Mouse (Mus musculus): ENCODE results near the gene Ccdc12.
A peak's percentile ranks its signal among the peaks of the same experiment; 100 is the strongest.

Ccdc12 gene

DNA sequence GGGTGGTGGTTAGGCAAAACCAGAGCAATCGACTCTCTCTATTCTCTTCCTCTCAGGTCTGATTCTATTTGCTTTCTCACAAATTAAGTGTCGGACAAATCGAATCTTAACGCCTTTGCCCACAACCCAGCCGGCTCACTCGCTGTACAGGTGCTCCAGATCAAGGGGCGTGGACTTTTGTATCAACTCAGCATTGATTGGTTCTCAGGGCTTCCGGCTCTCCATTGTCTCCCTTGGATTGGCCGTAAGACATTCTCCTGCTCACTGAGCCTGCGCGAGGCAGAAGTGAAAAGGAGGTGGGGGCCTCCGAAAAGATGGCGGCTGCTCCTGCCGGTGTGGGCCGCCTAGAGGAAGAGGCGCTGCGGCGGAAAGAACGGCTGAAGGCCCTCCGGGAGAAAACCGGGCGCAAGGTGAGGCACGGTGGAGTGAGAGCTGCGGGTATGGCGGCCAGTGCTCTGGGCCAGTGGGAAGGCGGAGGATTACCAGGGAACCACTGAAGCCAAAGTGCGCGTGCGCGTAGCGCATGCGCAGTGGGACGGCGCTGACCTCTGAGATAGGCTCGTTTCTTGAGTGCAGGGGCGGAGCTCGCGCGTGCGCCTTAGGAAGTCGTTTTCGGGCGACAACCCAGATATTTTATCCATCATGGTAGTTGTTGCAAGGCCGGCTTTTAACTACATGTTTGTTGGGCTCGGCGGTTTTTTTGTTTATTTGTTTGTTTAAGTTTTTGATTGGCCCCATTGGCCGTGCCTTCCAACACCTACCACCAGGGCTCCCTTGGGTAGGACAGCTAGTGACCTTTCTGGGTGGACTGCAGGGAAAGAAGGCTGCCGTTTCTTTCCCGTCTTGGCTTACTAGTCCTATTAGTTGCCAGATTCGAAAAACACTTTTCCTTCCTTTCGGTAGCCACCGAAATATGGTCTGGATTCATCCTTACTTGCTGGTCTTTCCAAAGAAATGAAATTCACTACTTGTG is at the start of gene Ccdc12:
Gene Ccdc12 (plus strand): TSS at position 255 of the 973 bp plus-strand sequence.
- peak; percentile 90 for ATAC-seq (ENCODE audit: low TSS enrichment)

DNA sequence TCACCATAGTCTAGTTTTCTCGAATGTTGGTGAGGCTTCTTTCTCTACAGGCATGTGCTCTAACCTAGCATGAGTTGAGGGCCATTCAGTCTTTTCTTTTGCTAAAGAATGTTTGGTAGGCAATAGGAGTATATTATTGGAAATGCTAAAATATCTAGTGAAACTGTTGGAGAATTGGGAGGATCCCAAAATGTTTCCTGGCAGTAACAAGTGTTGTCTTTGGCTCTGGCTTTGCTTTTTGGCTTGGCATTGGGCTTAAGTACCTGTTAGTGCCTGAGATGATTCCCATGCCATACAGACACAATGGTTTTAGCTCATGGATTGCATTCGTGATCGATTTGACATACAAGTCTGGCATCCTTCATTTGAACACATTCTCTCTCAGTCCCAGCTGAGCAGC is 44.8 kb upstream of the Ccdc12 start:
- no peak for ATAC-seq (ENCODE audit: low TSS enrichment)

DNA sequence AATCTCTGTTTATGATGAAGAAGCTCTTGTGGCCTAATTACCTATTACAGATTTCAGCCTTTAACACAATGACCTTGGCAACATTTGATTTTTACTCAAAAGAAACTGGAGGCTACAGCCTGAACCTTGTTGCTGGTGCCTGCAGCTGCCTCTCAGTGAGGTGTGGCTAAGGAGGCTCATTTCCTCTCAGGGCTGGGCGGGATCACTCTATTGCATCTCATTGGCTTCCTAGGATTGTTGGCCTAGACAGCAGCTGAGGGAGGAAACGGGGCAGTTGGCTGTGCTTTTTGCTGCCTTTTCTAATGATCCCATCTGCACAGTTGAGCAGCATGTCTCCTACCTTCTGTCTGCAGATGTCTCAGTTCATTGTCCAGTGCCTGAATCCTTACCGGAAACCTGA is 39.2 kb upstream of the Ccdc12 start:
- ATAC-seq (ENCODE audit: low TSS enrichment): no peak

DNA sequence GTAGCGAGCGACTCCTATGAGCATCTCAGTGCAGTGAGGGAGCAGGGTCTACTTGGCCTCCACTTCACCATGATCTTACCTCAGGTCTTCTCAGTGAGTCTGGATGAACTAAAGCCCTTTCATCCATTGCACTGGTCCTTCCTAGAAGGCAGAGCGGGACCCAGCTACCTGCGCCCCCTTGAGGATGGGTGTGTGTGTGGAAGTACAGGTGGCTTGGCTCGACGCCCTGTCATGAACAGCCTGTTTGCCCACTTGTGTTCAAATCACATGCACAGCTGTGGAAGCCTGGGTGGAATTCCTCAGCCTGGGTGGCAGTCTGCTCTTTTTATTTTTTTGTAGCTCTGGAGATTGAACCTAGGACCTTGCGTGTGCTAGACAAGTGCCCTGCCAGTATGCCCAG is 36.1 kb upstream of the Ccdc12 start:
- no peak for ATAC-seq (ENCODE audit: low TSS enrichment)

DNA sequence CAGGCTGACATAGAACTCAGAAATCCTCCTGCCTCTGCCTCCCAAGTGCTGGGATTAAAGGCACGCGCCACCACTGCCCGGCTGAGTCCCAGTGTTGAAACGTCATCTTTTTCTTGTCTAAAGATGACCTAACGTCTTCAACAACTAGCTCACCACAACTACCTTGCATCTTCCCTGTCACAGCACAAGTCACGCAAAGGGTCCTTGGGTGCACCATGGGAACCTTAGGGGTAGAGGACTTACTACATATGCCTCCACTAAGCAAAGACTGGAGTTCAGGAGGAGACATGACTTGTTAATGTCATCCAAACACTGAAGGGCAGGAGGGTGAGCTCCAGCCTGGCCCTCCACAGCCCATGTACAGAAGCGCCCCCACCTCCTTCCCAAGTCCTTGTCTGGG is 35.6 kb upstream of the Ccdc12 start:
- ATAC-seq (ENCODE audit: low TSS enrichment): no peak

DNA sequence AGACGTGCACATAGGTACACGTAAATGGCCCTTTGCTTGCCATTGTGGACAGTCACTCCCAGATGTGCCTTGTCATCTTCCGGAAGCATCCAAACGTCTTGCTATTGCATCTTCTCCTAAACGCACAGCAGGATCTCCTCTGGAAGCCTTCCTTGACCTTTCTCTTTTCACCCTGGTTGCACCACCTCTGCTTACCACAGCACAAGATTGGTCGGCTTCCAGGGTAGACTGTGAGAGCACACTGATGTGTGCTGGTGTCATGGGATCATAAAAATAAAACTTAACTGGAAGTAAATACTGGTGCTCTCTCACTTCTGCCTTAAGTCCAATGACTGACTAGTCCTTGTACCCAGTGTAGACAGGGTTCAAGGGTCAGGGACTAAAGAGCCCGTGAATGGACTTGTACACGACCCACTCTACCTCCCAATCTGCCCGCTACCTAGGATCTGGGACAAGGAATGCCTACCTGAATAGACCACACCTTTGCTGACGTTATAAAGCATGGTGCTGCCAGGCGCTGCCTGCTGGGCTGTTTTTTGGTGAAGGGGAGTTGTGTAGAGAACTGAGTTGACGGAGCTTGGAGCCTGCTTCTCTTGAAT is 33.6 kb upstream of the Ccdc12 start:
- no peak for ATAC-seq (ENCODE audit: low TSS enrichment)

DNA sequence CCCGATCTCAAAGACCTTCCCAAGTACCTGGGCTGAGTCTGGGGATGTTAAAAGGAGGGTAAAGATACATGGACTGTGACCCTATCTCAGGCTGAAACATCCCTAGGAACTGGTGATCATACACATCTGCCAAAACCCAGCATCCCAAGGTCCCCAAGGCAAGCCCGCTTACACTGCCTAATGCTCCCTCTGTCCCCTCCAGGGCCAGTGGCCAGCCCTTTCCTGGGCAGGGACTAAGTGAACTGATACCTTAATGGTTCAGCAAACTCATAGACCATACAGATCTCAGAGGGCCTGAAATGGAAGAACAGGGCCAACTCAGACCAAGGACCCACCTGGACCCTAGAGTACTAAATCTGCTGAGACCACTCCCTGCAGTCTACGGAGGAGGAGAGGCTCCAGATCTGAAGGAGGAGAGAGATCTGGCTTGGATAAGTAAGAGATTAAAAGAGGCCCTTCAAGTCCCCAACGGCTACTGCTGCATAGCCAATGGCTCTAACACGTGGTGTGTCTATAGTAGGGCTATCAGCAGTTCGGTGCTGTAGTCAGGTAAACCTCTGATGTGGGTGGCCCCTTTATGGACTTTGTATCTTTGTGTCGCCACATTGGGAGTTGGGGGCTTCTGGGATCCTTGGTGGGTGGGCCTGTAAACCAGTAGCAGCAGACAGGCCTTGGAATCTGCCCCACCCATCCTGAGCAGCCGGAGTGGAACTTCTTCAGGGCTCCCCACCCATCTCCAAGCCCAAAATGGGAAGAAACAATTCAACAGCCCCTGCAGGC is 32.7 kb upstream of the Ccdc12 start:
- ATAC-seq (ENCODE audit: low TSS enrichment): no peak

DNA sequence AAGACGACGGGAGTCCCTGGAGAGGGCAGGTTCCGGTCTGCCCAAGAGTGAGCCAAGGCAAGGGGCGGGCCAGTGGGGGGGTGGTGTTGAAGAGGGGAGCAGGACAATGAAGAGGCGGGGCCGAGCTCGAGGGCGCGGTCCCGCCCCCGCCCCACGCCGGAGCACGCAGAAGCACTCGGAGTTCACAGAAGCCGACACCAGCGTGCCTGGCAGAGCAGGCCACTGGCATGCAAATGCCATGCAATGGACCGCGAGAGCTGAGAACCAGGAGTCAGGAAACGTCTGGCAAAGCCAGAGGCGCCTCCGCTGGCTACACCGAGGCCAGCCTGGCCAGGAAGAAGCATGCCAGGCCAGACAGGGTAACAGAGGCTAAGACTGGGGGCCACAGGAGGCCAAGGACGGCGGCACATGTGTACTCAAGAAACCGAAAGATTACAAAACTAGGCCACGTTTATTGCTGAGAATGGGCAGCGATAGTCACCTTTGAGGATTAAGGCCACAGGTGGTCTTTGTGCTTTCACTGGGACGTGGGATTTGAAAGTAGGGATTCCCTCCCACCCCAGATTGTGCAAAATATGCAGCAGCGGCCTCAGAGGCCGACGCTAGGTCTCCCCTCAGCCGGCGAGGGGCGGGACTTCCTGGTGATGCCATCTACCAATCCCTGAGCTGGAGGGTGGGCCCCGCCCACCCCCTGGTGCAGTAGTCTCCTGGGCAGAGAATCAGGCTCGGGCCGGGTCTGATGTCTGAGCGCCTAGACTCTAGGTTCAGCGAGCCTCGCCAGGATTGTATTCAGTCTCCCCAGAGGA is 31.7 kb upstream of the Ccdc12 start, which contains the start of gene Nradd:
Gene Nradd (minus strand): TSS at position 92 of the 806 bp plus-strand sequence.
- ATAC-seq (ENCODE audit: low TSS enrichment): peak; percentile 90

DNA sequence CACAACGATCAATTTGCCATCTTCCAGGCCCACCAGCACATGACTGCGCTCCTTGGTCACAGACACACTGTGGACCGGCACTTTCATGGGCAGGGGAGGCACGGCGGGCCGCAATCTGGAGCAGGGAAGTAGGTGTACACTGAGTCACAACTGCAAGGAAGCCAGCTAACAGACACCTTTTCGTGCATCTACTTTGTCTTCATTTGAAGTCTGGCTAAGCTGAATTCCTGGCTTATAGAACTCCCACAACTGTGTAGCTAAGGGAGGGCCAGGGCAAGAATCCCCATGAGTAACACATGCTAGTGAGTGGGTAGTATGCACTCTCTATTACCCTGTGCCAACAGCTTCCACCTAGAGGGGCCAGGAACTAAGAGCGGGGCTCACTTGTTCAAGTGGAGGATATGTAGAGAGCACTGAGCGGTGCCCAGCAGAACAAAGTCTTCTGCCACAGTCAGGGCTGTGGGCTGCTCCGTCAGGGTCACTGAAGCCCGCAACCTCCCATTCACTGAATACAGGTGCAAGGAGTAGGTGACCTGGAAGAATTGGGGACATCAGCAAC is 30.9 kb upstream of the Ccdc12 start:
- ATAC-seq (ENCODE audit: low TSS enrichment): peak; percentile 39

DNA sequence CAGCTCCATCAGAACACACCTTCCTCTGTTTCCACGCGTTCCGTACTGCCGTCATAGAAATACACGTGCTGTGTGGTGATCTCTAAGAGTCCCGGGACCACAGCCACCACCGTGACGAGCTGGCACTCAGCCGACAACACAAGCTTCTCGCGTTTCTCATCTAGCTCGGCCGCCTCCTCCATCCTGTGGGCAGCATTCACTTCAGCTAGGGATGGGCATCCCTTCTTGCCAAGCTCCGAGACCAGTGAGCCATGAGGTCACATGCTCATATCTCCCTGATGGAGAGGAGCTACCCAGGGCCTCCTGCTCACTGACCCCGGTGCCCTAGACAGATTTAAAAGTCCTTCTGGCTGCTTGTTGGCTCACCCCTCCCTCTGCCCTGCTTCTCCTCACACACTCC is 26.1 kb upstream of the Ccdc12 start:
- no peak for ATAC-seq (ENCODE audit: low TSS enrichment)

DNA sequence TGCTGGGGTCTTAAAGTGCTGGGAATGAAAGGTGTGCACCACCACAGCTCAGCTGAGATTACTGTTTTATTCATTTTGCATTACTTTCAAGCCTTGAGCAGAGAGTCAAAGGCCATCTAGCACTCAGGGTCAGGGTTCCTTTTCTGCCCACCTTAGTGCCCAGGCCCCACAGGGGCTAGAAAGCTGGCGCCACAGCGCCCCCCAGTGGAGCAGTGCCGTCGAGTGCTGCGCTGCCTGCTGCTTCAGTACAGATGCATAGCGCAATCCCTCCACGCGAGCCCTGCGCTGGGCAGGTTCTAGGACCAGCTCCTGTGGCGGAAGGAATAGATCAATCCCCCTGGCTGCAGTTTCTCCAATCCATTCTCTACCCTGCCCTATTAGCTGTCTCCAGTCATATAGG is 25.1 kb upstream of the Ccdc12 start:
- ATAC-seq (ENCODE audit: low TSS enrichment): 0 out of 2 replicates have a peak, but pooled peaks have one; percentile 40

DNA sequence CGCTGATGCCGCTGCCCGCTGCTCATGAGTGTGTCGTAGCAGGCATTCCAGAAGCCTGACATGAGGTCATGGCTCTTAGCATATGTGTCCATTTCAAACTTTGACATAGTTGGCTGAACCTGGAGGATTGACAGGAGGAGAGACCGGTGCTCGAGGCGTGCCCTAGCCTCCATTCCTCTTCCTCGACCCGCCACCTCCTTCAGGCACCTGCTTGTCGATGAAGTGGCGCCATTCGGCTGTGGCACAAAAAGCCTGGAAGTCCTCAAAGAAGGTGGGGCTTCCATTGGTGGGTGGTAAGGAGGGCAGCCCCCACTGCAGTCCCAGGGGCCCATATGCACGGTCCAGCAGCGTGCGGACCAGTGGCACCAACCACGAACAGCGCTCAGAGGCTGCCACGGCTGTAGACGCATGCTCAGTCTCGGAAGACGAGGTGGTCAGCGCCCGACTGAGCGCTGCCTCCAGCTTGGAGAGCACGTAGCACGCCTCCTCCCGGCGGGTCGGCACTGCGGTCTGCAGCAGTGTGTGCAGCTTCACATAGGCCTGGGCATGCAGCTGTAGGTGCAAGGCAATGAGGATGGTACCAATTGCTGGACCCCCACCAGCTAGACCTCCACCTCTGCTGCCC is 24.5 kb upstream of the Ccdc12 start:
- no peak for ATAC-seq (ENCODE audit: low TSS enrichment)

DNA sequence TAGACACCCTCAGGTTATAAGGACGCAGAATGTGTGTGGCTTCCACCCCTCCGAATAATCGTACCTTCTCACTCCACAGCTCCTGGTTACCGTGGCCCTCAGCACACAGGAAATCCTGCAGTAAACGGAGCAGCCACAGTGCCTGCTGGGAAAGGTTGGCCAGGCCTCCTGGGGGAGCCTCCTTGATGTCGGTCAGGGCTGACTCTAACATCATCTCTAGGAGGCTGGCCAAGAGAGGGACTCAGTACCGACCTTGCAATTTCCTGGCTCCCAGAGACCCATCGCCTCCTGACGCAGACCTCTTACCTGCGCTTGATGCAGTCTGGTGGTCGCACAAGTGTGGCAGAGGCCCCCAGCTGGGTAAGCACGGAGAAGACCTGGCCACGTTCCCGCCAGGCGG is 23.6 kb upstream of the Ccdc12 start:
- no peak for ATAC-seq (ENCODE audit: low TSS enrichment)

DNA sequence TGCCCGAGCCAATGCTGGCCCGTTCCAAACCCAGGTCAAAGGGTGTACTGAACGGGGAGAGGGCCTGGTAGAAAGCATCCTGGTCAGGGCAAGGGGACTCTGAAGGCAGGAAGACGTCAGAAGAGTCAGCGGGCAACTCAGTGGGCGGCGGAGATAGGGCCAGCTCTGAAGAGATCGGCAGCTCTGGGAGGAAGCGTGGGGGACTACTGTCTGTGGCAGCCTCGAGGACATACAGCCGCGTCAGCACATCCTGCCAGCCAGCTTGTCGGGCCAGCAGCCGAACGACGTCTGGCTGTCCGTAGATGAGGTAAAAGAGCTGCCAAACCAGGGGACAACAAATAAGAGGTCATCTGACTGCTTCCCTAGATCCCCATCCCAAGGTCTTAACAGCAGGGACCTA is 22.4 kb upstream of the Ccdc12 start:
- ATAC-seq (ENCODE audit: low TSS enrichment): no peak

DNA sequence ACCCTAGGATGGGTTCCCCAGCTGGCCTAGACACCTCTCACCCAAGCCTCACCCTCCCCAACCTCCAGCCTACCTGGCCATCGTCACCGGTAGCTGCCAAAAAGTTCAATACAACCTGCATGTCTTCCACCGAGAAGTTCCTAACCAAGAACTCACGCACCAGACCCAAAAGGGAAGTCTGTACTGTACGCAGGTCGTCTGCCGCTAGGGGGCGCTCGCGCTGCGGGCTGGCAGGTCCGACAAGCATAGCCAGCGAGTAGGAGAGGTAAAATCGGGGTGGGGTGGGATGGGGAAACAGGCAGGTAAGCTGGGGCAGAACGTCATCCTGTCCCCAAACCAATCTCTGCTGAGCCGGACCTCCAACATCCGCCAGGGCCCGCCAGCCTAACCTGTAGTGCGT is 21.1 kb upstream of the Ccdc12 start:
- peak; percentile 68; the same call in 1 of the 2 replicates for ATAC-seq (ENCODE audit: low TSS enrichment)

DNA sequence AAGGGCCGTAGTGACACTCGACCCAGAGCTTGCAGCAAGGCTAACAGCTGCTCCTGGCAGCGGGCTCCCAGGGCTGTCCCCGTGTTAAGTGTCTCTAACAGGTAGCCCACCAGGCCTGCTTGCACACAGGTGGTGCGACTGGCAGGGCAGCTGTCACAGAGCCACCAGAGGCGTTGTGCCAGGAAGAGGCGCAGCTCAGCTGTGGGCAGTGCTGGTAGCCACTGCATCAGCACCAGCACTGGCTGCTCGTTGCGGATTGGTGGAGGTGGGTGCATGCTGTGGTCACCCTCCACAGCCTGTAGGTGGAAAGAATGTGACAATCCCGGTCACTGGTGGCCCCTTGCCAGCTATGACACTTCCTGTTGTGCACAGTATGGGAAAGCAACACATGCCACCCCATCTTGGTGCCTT is 17.7 kb upstream of the Ccdc12 start:
- ATAC-seq (ENCODE audit: low TSS enrichment): no peak

DNA sequence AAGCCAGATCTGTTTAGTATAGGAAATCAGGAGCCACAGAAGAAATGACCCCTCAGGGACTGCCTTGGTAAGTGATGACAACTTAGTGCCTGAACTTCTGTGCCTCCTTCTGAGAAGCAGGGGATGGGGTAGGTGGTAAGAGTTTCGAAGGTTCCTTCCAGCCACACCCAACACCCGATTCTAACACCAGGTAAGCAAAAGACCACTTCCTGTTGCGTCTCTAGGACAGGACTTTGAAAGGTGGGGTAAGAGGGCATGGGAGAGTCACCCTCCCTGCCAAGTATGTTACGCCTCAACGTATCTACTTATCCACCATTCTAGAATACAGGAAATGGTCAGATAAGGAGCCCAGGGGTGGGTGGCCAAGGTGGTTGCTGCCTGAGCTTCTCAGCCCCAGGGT is 15.3 kb upstream of the Ccdc12 start:
- no peak for ATAC-seq (ENCODE audit: low TSS enrichment)

DNA sequence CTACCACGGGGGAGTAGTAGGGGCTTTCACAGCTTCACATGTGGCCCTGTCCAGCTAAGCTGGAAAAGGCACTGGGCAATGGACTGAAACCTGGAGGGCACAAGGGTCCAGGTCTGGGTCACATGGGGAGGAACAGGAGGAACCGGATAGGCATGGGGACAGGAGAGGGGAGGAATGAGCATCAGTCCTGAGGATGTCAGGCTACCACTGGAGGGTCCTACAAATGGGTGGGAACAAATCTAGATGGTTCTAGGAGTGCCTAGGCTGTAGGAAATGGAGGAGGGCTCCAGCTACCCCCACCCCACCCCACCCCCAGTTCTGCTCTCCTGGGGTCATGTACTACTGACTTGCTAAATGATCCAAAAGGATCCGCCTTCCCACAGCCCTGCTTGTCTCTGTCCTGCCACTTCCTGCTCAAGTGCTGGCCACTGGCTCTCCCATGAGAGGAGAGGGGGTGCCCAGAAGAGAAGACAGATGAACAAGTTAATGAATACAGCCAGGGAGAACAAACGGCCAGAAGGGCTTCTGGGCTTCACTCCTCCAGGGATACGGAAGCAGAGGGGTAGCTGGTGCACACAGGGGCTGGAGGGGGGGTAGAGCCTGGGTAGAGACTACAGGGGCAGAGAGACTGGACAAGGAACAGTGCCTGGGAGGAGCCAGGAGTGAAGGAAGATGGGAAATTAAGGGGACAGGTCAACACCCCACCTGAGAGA is 13.3 kb upstream of the Ccdc12 start:
- no peak for ATAC-seq (ENCODE audit: low TSS enrichment)

DNA sequence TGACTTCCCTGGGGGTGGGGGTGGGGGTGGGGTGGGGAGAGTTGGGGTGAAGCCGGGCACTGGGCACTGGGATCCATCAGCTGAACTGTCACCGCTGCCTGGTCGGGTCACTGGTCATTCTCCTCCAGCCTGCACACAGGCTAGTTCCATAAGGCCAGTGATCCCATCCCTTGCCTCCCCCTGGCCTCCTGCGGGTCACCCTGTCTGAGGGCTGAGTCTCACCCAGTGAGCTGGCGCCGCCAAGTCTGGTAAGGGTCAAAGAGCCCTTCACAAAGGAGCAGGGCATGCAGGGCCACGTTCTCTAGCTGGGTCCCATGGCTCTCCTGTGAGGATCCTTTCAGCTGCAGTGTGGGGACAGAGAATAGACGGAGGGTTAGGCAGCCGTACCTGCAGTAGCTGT is 12.5 kb upstream of the Ccdc12 start:
- no peak for ATAC-seq (ENCODE audit: low TSS enrichment)

DNA sequence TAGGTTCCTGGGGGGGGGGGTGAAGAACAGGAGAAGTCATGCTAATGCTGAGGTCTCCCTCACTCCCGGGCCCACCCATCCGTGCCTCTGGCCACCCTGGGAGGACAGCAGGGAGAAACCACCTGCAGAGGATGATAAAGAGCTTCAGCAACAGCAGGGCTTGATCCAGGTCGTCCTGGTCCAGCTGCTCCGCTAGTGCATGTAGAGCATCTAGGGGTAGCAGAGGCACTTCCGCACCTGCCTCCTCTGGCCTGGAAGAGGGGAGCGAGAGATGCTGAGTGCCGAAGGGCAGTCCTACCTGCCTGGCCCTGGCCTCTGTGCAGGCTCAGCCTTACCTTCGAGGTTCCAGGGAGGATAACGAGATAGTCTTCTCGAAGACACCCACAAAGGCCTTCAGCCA is 12.0 kb upstream of the Ccdc12 start:
- ATAC-seq (ENCODE audit: low TSS enrichment): no peak

All from frontal cortex, adult (tissue).